Mouse (Mus musculus) stomach, postnatal 0 days (tissue): ENCODE results near the gene Cdkn1a. TPM values are rescaled to one million over a fixed set of nuclear protein-coding genes. Genes with fewer than 3 reads are reported as not detected.
A peak's percentile ranks its signal among the peaks of the same experiment; 100 is the strongest.

Experiments used
- ATAC-seq: fragments of 200-750 bp; cut with Nextera tagmentation; 2 replicates; pipeline ENCODE4 v1.8.0; 2017; ENCODE audit not compliant: low FRiP score, low TSS enrichment
- DNase-seq: peaks from one replicate; pipeline ENCODE4 v3.0.0-alpha.2; 2016; ENCODE audit warnings: low spot score
- H3K27ac ChIP-seq: fragments of 300-500 bp; sonication (generic); replicated peaks from 2 replicates; pipeline ENCODE4 v1.5.1; 2014; ENCODE audit warnings: mild to moderate bottlenecking, control low read depth
- H3K27me3 ChIP-seq: fragments of 300-500 bp; sonication (generic); 2 replicates; pipeline ENCODE4 v1.6.1; 2014; ENCODE audit warnings: low read length; ENCODE audit not compliant: control insufficient read depth, insufficient read depth
- H3K36me3 ChIP-seq: fragments of 300-500 bp; sonication (generic); 2 replicates; pipeline ENCODE4 v1.6.1; 2014; ENCODE audit warnings: low read length, mixed read lengths; ENCODE audit not compliant: control insufficient read depth, insufficient read depth
- H3K4me1 ChIP-seq: fragments of 300-500 bp; sonication (generic); replicated peaks from 2 replicates; pipeline ENCODE4 v1.6.1; 2014; ENCODE audit warnings: antibody characterized with exemption; ENCODE audit not compliant: control insufficient read depth, insufficient read depth
- H3K4me2 ChIP-seq: fragments of 300-500 bp; sonication (generic); replicated peaks from 2 replicates; pipeline ENCODE4 v1.6.1; 2014; ENCODE audit warnings: low read depth, mild to moderate bottlenecking, control low read depth, moderate library complexity
- H3K4me3 ChIP-seq: fragments of 300-500 bp; sonication (generic); 2 replicates; pipeline ENCODE4 v1.5.1; 2014; ENCODE audit warnings: low read depth, low read length, control low read depth
- H3K9ac ChIP-seq: fragments of 300-500 bp; sonication (generic); 2 replicates; pipeline ENCODE4 v1.6.1; 2014; ENCODE audit warnings: mild to moderate bottlenecking, low read length, control low read depth, mixed read lengths
- H3K9me3 ChIP-seq: fragments of 300-500 bp; sonication (generic); 2 replicates; pipeline ENCODE4 v1.6.1; 2016; ENCODE audit warnings: low read length; ENCODE audit not compliant: control insufficient read depth
- CTCF ChIP-seq: IDR thresholded peaks from 2 replicates; pipeline ENCODE4 v1.5.1; 2016; ENCODE audit warnings: antibody characterized with exemption, low read depth, mild to moderate bottlenecking, moderate library complexity
- EP300 ChIP-seq: optimal IDR thresholded peaks from 2 replicates; pipeline ENCODE3; 2016; ENCODE audit warnings: antibody characterized with exemption
- WGBS: fragments of 180-500 bp; shearing (Covaris S2); extraction: QIAGEN DNeasy Blood & Tissue Kit; methylation state at CpG from one replicate; pipeline ENCODE4 v1.1.7; 2014; 5-methylcytosine and 5-hydroxymethylcytosine counted together
- polyA plus RNA-seq: library from polyadenylated mRNA; unstranded; fragments of >200 nt; fragmentation: Nextera tagmentation; extraction: Ambion mirVana; gene quantifications from 2 replicates; pipeline ENCODE4 v1.2.1, GENCODE M21; 2015

Gene Cdkn1a
- polyA plus RNA-seq, 1 experiment from 2014 or later, result 484 TPM

DNA sequence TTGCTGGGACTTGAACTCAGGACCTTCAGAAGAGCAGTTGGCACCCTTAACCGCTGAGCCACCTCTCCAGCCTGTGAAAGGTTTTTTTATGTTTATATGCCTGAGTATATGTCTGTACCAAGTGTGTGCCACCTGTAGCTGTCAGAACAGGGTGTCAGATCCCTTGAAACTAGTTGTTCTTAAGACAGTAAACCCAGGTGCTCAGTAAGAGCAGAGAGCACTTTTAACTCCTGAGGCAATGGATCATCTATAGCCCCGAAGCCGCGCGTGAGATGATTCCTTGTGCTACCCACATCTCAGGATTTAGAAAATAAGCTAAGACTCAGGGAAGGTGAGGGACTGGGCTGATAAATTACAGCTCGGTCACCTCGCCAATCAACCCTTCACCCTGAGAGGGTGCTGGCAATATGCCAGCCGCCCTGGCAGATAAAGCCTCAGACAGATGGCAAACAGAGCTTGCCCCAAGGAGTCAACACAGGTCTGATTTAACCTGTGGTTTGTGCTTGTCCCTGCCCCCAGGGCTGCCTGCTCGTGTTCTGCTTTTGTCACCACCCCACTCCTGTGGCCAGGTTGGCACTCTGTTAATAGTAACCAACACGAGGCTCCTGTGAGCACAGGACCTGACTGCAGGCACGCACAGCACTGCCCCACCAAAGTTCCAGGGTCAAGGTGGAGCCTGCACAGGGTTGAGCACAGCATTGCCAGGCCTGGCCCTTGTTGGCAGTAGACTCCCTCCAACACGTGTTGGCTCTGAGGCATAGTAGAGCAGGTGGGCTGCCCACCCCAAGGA is 44.8 kb upstream of the Cdkn1a start:
- H3K4me1 ChIP-seq, result no peaks in the 10 kb centered on the region
- WGBS, result 48% methylated on average over 12 of the region's 12 CpGs
- no peak overlapping the region for H3K4me3 ChIP-seq
- TF ChIP-seq CTCF, result 0 out of 2 replicates have a peak, but pooled peaks have one; percentile 4
- no peak for TF ChIP-seq EP300
- no peaks in the 10 kb centered on the region for H3K9me3 ChIP-seq
- no peak overlapping the region for H3K9ac ChIP-seq
- peak overlapping the region; percentile 75 for H3K27ac ChIP-seq
- H3K4me2 ChIP-seq, result no peak overlapping the region
- DNase-seq (peak; percentile 92), ATAC-seq (peak; percentile 86)
- 0 out of 2 replicates have a peak, but pooled peaks cover 9% of the 10 kb centered on the region for H3K36me3 ChIP-seq
- H3K27me3 ChIP-seq, result no peaks in the 10 kb centered on the region

DNA sequence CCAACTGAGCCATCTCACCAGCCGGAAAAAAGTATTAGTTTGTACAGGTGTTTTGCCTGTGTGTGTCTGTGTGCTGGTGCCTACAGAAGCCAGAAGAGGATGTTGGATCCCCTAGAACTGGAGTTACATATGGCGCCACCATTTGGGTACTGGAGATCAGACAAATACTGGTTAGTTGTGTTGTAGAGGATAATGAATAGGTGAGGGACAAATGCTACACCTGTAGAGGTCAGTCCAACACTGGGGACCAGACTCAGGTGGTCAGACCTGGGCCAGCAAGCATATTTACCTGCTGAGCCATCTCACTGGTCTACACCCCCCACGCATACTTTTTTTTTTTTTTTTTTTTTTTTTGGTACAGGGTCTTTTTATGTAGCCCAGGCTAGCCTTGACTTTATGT is 43.9 kb upstream of the Cdkn1a start:
- H3K4me3 ChIP-seq, result no peak overlapping the region
- no peaks in the 10 kb centered on the region for H3K4me1 ChIP-seq
- no peaks in the 10 kb centered on the region for H3K27me3 ChIP-seq
- no peak overlapping the region for H3K9ac ChIP-seq
- no peaks in the 10 kb centered on the region for H3K9me3 ChIP-seq
- no peak overlapping the region for H3K4me2 ChIP-seq
- H3K36me3 ChIP-seq, result 0 out of 2 replicates have a peak, but pooled peaks cover 9% of the 10 kb centered on the region
- WGBS, result 77% methylated on average over 3 of the region's 3 CpGs
- TF ChIP-seq CTCF (no peak), EP300 (no peak)
- ATAC-seq (no peak), DNase-seq (no peak)
- H3K27ac ChIP-seq, result peak overlapping the region; percentile 30; the same call in 1 of the 2 replicates

DNA sequence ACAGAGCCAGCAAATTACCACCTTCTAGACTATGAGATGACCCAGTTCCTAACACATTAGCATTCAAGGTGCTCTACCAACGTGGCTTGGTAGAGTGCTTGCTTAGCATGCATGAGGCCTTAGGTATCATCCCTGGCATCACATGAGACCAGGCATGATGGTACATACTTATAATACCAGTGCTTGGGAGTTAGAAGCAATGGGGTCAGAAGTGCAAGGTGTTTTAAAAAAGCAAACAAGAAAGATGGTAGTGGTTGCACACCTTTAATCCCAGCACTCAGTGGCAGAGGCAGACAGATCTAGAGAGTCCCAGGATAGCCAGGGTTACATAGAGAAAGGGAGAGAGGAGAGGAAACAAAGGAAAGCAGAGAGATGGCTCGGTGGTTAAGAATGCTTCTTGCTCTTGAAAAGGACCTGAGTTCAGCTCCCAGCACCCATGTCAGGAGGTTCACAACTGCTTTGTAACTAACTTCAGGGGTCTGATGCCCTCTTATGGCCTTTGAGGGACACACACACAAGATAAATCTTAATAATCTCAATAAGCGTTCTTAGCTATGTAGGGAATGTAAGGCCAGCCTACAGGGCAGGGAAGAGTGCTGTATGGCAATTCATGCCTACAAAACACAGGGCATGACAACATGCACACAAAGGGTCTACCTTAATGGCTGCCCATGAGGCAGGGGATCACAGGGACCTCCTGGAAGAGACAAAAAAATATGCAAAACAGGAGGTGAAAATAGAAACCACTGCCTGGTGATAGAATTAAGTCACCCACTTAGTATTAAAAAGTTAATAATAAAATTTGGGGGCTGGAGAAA is 42.9 kb upstream of the Cdkn1a start:
- 53% methylated on average over 3 of the region's 3 CpGs for WGBS
- Histone ChIP-seq H3K4me2 (no peak overlapping the region), H3K9ac (no peak overlapping the region), H3K9me3 (no peaks in the 10 kb centered on the region), H3K4me1 (no peaks in the 10 kb centered on the region), H3K4me3 (no peak overlapping the region), H3K27me3 (no peaks in the 10 kb centered on the region), H3K27ac (no peak overlapping the region), H3K36me3 (0 out of 2 replicates have a peak, but pooled peaks cover 9% of the 10 kb centered on the region)
- ATAC-seq (no peak), DNase-seq (no peak)
- TF ChIP-seq EP300, result no peak
- TF ChIP-seq CTCF, result peak; percentile 27

DNA sequence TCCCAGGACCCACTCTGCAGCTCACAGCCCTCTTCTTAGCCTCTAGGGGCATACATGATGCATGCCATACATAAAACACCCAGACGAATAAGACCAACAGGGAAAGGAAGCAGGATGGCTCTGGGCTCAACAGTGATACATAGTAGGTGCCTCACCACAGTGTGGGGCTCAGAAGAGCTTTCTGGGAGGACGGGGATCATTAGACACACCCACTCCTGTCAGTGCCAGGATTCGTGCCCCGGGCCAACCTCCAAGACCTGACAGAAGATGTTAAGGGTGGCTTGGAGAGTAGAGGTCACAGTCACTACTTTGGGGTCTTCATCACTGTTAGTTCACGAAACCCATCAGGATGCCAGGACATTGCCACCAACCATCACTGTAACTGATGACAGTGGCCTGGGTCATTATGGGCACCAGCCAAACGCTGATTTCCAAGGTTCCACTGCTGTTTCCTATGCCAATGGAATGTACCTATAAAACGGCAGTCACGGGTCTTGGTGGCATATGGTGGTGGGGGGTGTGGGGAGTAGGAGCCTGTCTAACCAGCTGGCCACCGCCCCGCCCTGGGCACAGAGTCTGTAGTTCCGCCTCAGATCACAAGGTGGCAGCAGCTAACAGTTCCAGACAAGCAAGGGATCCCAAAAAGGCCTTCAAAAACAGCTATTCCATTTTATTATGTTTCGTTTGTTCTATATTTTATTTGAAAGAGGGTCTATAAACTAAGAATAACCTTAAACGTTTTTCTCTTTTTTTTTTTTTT is 41.8 kb upstream of the Cdkn1a start:
- Histone ChIP-seq H3K4me3 (no peak overlapping the region), H3K36me3 (0 out of 2 replicates have a peak, but pooled peaks cover 9% of the 10 kb centered on the region), H3K9ac (no peak overlapping the region), H3K4me1 (0 out of 2 replicates have a peak, but pooled peaks cover 2% of the 10 kb centered on the region), H3K27ac (no peak overlapping the region), H3K9me3 (no peaks in the 10 kb centered on the region), H3K4me2 (no peak overlapping the region), H3K27me3 (no peaks in the 10 kb centered on the region)
- DNase-seq (peak; percentile 90), ATAC-seq (no peak)
- no peak for TF ChIP-seq EP300
- TF ChIP-seq CTCF, result peak; percentile 91
- 15% methylated on average over 13 of the region's 13 CpGs for WGBS

DNA sequence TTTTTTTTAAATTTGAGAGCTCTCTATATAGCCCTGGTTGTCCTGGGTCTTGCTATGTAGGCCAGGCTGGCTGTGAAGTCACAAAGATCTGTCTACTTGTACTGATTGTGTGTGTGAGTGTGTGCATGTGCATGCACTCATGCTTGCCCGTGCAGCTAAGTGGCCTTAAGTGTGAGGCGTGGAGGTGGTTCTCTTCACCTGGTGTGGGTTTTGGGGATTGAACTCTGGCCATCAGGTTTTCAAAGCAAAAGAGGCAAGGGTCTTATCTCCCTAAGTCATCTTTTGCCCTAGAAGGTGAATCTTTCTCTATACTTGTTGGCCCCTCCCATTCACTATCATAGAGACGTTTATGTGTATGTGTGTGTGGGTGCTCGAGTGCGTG is 41.3 kb upstream of the Cdkn1a start:
- no peaks in the 10 kb centered on the region for H3K9me3 ChIP-seq
- 0 out of 2 replicates have a peak overlapping the region, but pooled peaks have one; percentile 8 for H3K27ac ChIP-seq

More for the DNA sequence above, 41.3 kb upstream of the Cdkn1a start:
- ATAC-seq (no peak), DNase-seq (no peak)
- no peak overlapping the region for H3K4me3 ChIP-seq
- WGBS, result 51% methylated on average over 5 of the region's 5 CpGs
- TF ChIP-seq CTCF, result no peak
- TF ChIP-seq EP300, result no peak
- H3K27me3 ChIP-seq, result no peaks in the 10 kb centered on the region
- no peak overlapping the region for H3K9ac ChIP-seq
- H3K36me3 ChIP-seq, result 0 out of 2 replicates have a peak, but pooled peaks cover 6% of the 10 kb centered on the region
- H3K4me2 ChIP-seq, result no peak overlapping the region
- 0 out of 2 replicates have a peak, but pooled peaks cover 2% of the 10 kb centered on the region for H3K4me1 ChIP-seq
